Mouse (Mus musculus) heart, adult 18-20 months (tissue): ENCODE data around the gene Olfr3. TPM values are rescaled to one million over a fixed set of nuclear protein-coding genes. Genes with fewer than 3 reads are reported as not detected.

Experiments
- DNase-seq, 2 experiments: peaks; one replicate each; pipeline ENCODE4 v3.0.0; 2021 to 2022; ENCODE audit warnings: mixed read lengths in 1 of 2
- long read RNA-seq, 2 experiments: library from polyadenylated mRNA; stranded (forward); transcript quantifications; one replicate each; pipeline ENCODE4 v2.0.0; 2021
- total RNA-seq, 2 experiments: library from RNA; stranded (reverse); gene quantifications; 2 replicates each; pipeline ENCODE4 v1.2.3; 2021

The Olfr3 gene
- not detected for total RNA-seq
- long read RNA-seq, experiment 1, result 0 reads
- long read RNA-seq, experiment 2, result 0 reads

GRCm38 (mm10) chr2:36816932-36817331 is at the start of gene Olfr3:
TSS of gene Olfr3 (minus strand) at chr2:36817032.
- no peak for DNase-seq

DNA sequence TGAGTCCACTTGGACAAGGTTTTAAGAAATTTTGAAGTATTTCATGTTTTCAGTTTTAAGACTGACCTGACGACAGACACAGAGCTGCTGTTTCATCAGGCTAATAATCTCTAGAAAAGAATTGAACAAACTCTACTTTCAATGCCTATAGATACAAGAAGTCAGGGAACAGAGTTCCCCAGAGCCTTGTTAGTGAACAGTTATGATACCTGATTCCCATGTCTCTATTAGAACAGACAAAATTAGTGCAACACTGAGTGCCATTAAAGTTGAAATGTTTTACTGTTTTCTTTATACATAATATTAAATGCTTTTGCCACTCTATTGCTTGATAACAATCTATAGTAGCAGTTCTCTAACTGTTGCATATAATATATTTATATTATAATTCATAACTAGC is 45.7 kb upstream of the Olfr3 start, which contains the start of gene Olfr351:
TSS of gene Olfr351 (minus strand) at position 101 of the 400 bp plus-strand sequence.
- DNase-seq, result no peak

DNA sequence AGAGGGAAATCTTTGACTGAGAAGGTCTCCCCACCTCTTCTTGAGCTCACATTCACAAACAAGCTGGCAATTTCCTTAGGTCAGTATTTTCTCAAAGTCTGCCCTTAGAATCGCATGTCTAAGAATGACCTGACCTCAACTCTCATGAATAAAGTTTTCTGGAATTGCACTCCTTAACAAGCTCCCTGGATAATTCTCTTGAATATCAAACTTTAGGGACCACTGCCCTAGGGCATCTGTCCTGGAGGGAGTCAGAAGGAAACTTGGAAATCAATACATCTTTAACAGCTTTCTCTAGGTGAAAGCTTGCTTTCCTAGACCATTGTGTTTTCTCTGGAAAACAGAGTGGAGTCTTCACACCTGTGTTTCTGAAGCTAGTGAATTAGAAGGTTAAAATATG is 29.2 kb upstream of the Olfr3 start, which contains the start of gene Olfr350:
TSS of gene Olfr350 (plus strand) at position 301 of the 400 bp plus-strand sequence.
- DNase-seq, result no peak

GRCm38 (mm10) chr2:36790238-36790637 is 26.6 kb downstream of the Olfr3 start, which contains the start of gene Olfr50:
TSS of gene Olfr50 (plus strand) at chr2:36790538.
- DNase-seq, result no peak

- DNase-seq, result no peak
These were observed 32.9 kb downstream of the Olfr3 start, which contains the start of gene Olfr348 for GRCm38 (mm10) chr2:36783976-36784375. TSS of gene Olfr348 (plus strand) at chr2:36784276.

Other genes starting within 250 kb of the Olfr3 start
- not detected for gene Olfr345, start 177.0 kb downstream of the Olfr3 start, total RNA-seq
- not detected for gene Olfr346, start 131.2 kb downstream of the Olfr3 start, total RNA-seq
- not detected for gene Olfr347, start 85.1 kb downstream of the Olfr3 start, total RNA-seq
- not detected for gene Olfr348, start 32.8 kb downstream of the Olfr3 start, total RNA-seq
- gene Olfr50, start 26.5 kb downstream of the Olfr3 start, total RNA-seq, result not detected
- not detected for gene Olfr350, start 29.3 kb upstream of the Olfr3 start, total RNA-seq
- gene Olfr351, start 45.6 kb upstream of the Olfr3 start, total RNA-seq, result not detected
- not detected for gene Olfr352, start 51.4 kb upstream of the Olfr3 start, total RNA-seq
- gene Olfr353, start 75.9 kb upstream of the Olfr3 start, total RNA-seq, result not detected
- not detected for gene Olfr354, start 88.6 kb upstream of the Olfr3 start, total RNA-seq
- gene Olfr355, start 111.9 kb upstream of the Olfr3 start, total RNA-seq, result not detected
- gene Olfr356, start 120.1 kb upstream of the Olfr3 start, total RNA-seq, result not detected
- gene Olfr357, start 176.8 kb upstream of the Olfr3 start, total RNA-seq, result not detected
- not detected for gene Olfr358, start 192.3 kb upstream of the Olfr3 start, total RNA-seq
- gene Olfr360, start 248.7 kb upstream of the Olfr3 start, total RNA-seq, result not detected